Mouse (Mus musculus) MEL (cell line): ENCODE measurements around the gene Lrrc34.

Experiments
- CTCF ChIP-seq, 3 experiments: IDR thresholded peaks in 2 of 3; conservative IDR thresholded peaks in 1 of 3; 2 replicates each; pipeline ENCODE4 v1.5.1; 2011 to 2012; ENCODE audit warnings: low read length in 3 of 3, low read depth in 2 of 3, mild to moderate bottlenecking in 2 of 3, improper control_type of control experiment in 1 of 3, inconsistent platforms in 1 of 3, mixed read lengths in 1 of 3, moderate library complexity in 1 of 3; ENCODE audit not compliant: control insufficient read depth in 1 of 3, insufficient read depth in 1 of 3, poor library complexity in 1 of 3, severe bottlenecking in 1 of 3
- GABPA ChIP-seq: IDR thresholded peaks from 2 replicates; pipeline ENCODE4 v1.6.1; 2012; ENCODE audit warnings: low read depth, mild to moderate bottlenecking, inconsistent platforms, low read length, improper control_type of control experiment, moderate library complexity
- MEF2A ChIP-seq: IDR thresholded peaks from 2 replicates; pipeline ENCODE4 v1.6.1; 2014; ENCODE audit warnings: low read depth, mild to moderate bottlenecking, inconsistent platforms, low read length, improper control_type of control experiment; ENCODE audit not compliant: poor library complexity, insufficient replicate concordance, severe bottlenecking; ENCODE audit errors: extremely low read depth
- POLR2A ChIP-seq, 2 experiments: IDR thresholded peaks; 2 replicates each; pipeline ENCODE4 v1.6.1; 2011 to 2012; ENCODE audit warnings: low read length in 2 of 2, mild to moderate bottlenecking in 2 of 2, control low read depth in 1 of 2, improper control_type of control experiment in 1 of 2, low read depth in 1 of 2, moderate library complexity in 1 of 2; ENCODE audit not compliant: control insufficient read depth in 1 of 2, insufficient read depth in 1 of 2, poor library complexity in 1 of 2
- POLR2AphosphoS5 ChIP-seq: IDR thresholded peaks from 2 replicates; pipeline ENCODE4 v1.6.1; 2012; ENCODE audit warnings: low read depth, borderline replicate concordance, mild to moderate bottlenecking, inconsistent platforms, low read length, moderate library complexity, mixed read lengths
- RAD21 ChIP-seq: IDR thresholded peaks from 2 replicates; pipeline ENCODE4 v1.6.1; 2011; ENCODE audit warnings: mild to moderate bottlenecking, low read depth, low read length, improper control_type of control experiment
- TCF12 ChIP-seq: IDR thresholded peaks from 2 replicates; pipeline ENCODE4 v1.6.1; 2014; ENCODE audit warnings: low read depth, mild to moderate bottlenecking, inconsistent platforms, low read length, improper control_type of control experiment, moderate library complexity
- ZMIZ1 ChIP-seq: IDR thresholded peaks from 2 replicates; pipeline ENCODE4 v1.6.1; 2012; ENCODE audit warnings: low read depth, mild to moderate bottlenecking, inconsistent platforms, low read length, improper control_type of control experiment, moderate library complexity

GRCm38 (mm10) chr3:30687216-30687615 is 39.5 kb upstream of the Lrrc34 start:
- TF ChIP-seq MEF2A (no peak), CTCF (IDR thresholded peaks at IDR 0.05 in 2 of 3, conservative IDR thresholded peaks at IDR 0.05 in 1 of 3; ENCODE audit: control insufficient read depth in 1 of 3, insufficient read depth in 1 of 3, low read depth in 2 of 3, low read length in 3 of 3, poor library complexity in 1 of 3, severe bottlenecking in 1 of 3) (no peak), ZMIZ1 (no peak), POLR2A (IDR thresholded peaks at IDR 0.05; ENCODE audit: control insufficient read depth in 1 of 2, insufficient read depth in 1 of 2, low read depth in 1 of 2, low read length in 2 of 2, poor library complexity in 1 of 2) (no peak), RAD21 (no peak), POLR2AphosphoS5 (no peak), TCF12 (no peak), GABPA (no peak)
